Mouse (Mus musculus): ENCODE measurements around the gene Grin1. TPM values are rescaled to one million over a fixed set of nuclear protein-coding genes. Genes with fewer than 3 reads are reported as not detected.

Grin1 gene
- total RNA-seq, 2 experiments from 2014 or later: not detected

GRCm38 (mm10) chr2:25288734-25289345, 30.1 kb downstream of the Grin1 start:
- ATAC-seq (replicated peaks; ENCODE audit: low FRiP score, low TSS enrichment, poor library complexity, severe bottlenecking): no peak

GRCm38 (mm10) chr2:25287927-25288649, 30.9 kb downstream of the Grin1 start, which contains the start of gene Tmem210:
Tmem210 (plus strand) TSS chr2:25288145.
- ATAC-seq (replicated peaks; ENCODE audit: low FRiP score, low TSS enrichment, poor library complexity, severe bottlenecking): no peak

- peak; percentile 76 for ATAC-seq (replicated peaks; ENCODE audit: low FRiP score, low TSS enrichment, poor library complexity, severe bottlenecking)
These were observed 31.9 kb downstream of the Grin1 start for GRCm38 (mm10) chr2:25286837-25287636.

DNA sequence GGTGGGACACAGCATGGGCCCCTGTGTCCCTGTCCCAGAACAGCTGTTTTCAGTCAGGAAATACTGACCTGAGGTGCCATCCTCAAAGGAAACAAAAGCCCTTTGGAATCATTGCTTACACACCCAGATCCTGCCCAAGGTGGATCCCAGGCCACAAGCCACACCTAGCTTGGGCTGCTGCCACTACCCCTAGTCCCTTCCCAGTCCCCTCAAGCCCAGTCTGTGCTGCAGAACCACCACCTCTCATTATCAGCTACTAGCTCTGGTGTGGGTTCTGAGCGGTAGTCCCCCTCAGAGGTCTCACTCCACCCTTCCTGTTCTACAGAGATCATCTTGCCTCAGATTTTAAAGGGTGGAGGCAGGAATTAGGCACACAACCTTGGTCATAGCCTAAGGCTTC, 32.7 kb downstream of the Grin1 start:
- ATAC-seq (replicated peaks; ENCODE audit: low FRiP score, low TSS enrichment, poor library complexity, severe bottlenecking): peak; percentile 59

GRCm38 (mm10) chr2:25285551-25285950, 33.4 kb downstream of the Grin1 start:
- ATAC-seq (replicated peaks; ENCODE audit: low FRiP score, low TSS enrichment, poor library complexity, severe bottlenecking): no peak

DNA sequence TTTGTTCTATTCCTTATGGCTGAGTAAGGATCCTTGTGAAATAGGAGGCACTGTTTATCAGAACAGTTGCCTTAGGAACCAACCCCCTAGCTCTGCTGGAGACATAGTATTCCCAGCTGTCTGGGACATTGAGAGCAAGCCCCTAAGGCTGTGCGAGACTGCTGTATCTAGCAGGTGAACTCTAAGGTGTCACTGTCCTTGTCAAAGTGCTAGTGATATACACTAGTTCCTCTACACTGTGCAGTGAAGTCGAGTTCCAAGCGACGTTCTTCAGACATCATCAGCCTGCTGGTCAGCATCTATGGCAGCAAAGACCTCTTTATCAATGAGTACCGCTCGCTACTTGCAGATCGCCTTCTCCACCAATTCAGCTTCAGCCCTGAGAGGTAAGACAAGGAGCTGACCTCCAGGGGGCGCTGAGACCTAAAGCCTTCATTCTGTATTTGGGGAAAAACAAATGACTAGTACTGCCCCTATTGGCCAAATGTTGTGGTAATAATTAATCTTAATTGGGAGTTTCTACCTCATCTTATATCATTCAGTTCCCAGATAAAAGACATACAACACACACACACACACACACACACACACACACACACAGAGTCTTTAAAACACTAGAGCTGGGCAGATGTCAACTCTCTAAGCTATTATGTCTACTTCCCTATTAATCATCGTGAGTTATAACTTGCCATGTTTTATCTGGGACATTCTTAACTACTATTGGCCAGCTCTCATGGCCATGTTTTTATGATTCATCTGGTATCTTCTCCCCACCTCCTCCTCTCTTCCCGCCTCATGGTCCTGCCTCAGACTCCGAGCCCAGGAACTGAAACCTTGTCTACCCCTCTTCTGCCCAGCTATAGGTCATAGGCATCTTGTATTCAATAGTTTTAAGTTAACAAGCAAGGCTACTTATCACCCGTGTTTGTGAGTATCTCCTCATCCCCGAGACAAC, 39.8 kb downstream of the Grin1 start:
- ATAC-seq (replicated peaks; ENCODE audit: low FRiP score, low TSS enrichment, poor library complexity, severe bottlenecking): peak; percentile 95

DNA sequence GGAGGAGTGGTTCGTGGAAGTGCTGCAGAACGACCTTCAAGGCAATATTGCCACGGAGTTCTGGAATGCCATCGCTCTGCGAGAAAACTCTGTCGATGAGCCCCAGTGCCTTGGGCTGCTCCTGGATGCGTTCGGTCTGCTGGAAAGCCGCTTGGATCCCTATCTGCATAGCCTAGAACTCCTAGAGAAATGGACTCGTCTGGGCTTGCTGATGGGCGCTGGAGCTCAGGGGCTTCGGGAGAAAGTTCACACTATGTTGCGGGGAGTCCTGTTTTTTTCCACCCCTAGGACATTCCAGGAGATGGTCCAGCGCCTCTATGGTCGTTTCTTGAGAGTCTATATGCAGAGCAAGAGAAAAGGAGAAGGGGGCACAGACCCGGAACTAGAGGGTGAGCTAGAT, 46.0 kb downstream of the Grin1 start:
- no peak for ATAC-seq (replicated peaks; ENCODE audit: low FRiP score, low TSS enrichment, poor library complexity, severe bottlenecking)

GRCm38 (mm10) chr2:25272515-25272914, 46.5 kb downstream of the Grin1 start:
- ATAC-seq (replicated peaks; ENCODE audit: low FRiP score, low TSS enrichment, poor library complexity, severe bottlenecking): no peak

DNA sequence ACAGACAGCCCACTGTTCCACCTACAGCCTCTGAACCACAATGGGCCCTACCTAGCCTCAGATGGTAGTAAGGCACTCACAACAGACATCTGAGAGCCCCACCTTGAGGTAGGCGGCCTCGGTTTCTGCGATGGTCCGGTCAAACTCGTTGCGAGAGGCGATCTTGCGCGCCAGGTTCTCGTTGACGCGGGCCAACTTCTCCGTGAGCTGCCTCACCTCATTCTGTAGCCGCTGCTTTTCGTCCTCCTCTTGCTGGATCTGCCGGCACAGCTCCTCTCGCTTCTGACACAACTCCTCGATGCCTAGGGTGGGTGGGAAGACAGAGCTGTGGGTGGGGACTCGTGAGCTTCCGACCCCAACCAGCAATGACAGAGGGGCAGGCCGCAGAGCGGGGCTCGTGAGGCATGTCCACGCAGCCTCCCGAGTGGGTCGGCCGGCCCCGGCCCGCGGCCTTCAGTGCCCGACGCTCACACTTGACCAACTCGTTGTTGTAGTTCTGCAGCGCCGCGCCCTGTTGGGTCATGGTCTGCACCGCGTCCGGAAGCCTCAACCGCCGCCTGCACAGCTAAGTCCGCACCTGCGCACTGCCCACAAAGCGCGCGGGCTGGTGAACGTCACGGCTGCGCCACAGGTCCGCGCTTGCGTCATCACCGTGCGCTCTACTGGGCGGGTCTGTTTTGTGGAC, 47.0 kb downstream of the Grin1 start, which contains the start of the genes Ssna1 and Anapc2:
Gene Ssna1, minus strand, starts transcription at position 612 of the 685 bp plus-strand sequence.
Gene Anapc2, plus strand, starts transcription at position 652 of the 685 bp plus-strand sequence.
- peak; percentile 87 for ATAC-seq (replicated peaks; ENCODE audit: low FRiP score, low TSS enrichment, poor library complexity, severe bottlenecking)

DNA sequence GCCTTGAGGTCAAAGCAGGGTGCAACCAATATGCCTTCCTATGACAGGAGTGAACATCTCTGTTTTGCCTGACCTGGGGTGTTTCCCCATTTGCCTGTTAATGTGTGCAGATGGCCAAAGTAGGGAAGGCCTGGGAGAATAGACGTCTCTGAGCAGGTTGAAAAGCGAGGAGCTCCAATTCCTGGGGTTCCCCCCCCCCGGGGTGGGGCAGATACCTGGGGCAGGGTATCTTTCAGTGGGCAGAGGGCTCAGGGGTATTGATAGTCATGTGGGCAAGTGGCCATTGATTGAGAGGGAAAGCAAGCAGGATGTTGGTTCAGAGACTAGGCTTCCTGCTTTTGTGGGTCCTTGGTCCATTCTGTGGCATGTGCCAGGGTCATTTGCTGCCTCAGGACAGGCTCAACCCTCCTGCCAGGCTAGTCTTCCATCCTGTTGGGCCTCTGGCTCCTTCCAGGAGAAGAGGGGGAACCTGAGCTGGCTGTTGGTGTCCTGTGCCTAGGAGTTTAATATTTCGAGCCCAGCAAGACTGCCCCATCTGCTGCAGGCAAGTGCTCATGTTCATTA, 51.2 kb downstream of the Grin1 start:
- ATAC-seq (replicated peaks; ENCODE audit: low FRiP score, low TSS enrichment, poor library complexity, severe bottlenecking): no peak

GRCm38 (mm10) chr2:25267241-25267640, 51.7 kb downstream of the Grin1 start:
- ATAC-seq (replicated peaks; ENCODE audit: low FRiP score, low TSS enrichment, poor library complexity, severe bottlenecking): no peak

DNA sequence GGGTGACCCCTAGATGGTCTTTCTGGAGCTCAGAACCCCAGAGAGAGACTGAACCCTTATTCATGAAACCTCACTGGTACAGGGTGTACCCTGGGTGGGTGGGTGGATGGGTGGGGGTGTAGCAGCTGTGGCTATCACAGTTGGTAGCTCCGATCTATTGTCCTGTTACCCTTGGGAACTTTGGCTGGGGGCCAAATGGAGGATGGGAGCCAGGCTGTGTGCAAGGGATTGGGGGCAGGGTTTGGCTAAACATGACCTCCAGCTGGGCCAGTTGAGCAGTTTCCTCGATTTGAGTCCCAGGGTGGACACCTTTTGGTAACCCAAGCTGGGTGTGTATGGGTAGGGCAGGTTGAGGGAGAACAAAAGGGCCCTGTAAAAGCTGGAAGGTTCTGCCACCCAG, 52.3 kb downstream of the Grin1 start:
- ATAC-seq (replicated peaks; ENCODE audit: low FRiP score, low TSS enrichment, poor library complexity, severe bottlenecking): no peak

DNA sequence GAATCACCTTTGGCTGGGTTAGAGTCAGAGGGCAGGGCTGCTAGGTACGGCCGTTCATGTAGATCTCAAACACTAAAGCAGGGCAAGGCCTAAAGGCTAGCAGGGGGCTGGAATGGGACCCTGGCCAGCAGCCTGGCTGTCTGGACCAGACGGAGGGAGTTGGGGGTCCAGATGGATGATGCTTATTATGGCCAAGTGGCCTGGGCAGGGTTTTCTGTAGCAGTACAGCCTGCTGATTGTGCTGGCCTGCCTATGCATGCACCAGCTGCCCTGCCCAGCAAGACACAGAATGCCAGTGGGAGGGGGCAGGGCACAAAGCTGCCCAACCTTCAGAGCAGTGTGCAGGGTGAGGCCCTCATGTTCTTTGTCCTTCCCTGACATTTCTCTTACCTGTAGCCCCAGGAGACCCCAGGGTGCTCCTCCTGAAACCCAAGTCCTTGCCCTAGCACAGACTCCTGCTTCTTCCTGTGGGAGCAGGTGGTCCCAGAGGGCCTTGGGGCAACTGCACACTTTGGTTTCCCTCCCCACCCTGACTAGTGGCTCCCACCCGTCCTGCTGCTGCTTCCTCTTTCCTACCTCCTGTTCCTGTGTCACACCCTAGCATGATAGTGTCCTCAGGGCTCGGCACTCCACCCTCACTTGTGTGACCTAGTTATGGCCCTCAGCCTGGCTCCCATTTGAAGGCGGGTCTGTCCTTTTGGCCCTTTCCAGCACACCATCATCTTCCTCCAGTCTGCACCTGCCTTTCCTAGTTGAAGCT, 52.9 kb downstream of the Grin1 start:
- ATAC-seq (replicated peaks; ENCODE audit: low FRiP score, low TSS enrichment, poor library complexity, severe bottlenecking): no peak

DNA sequence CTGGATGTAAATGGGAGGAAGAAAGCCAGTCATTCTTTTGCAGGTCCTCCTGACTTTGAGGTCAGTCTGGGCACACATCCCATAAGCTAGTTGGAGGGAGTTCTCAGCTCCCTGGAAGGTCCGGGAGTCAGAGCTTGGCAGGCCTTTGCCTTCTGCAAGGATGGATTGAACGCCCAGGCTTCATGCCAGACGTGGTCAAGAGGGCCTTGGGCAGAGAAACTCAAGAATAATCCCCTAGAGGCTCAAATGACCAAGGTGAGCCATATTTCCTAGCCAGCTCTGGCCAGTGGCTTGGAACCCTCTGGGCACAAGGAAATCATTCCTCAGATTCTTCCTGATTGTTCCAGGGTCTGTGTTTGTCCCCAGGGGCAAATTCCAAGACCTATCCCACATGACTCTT, 54.1 kb downstream of the Grin1 start:
- no peak for ATAC-seq (replicated peaks; ENCODE audit: low FRiP score, low TSS enrichment, poor library complexity, severe bottlenecking)

DNA sequence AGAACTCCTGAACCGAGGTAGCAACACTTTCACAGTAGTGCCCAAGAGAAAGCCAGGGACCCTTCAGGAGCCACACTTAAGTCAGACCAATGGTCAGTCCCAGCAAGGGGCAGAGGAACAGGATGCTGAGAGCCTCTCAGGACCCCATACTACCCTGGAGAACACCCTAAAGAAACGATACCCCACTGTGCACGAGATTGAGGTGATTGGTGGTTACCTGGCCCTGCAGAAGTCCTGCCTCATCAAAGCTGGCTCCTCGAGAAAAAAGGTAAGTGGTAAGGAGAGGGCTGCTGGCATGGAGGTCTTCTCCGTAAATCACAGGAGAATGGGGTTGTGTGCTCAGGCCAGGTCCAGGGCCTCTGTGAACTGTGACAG, 54.7 kb downstream of the Grin1 start:
- ATAC-seq (replicated peaks; ENCODE audit: low FRiP score, low TSS enrichment, poor library complexity, severe bottlenecking): no peak

DNA sequence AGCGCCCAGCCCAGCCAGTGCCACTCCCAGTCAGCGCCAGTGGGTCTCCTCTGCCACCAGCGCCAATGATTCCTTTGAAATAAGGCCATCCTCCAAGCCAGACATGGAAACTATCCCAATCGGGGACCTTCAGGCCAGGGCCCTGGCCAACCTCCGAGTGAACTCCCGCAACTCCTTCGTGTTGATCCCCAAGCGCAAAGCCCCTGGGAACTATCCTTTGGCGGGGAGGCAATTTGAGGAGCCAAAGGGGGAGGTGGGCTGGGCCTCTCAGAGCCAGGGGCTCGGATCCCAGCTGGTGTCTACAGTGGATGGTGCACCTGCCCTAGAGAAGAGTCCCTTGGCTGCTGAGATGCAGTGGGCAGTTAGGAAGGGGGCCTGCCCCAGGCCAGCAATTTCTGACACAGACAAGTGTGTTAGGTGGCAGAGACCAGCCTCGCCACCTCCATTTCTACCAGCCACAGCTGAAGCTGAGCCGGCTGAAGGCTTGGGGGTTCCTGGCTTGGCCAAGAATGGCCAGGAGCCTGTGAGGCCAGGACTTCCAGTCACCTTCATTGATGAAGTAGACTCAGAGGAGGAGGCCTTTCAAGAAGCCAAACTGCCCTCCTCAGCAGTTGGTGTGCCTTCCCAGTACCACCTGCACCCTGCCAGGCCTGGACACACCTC, 55.2 kb downstream of the Grin1 start:
- no peak for ATAC-seq (replicated peaks; ENCODE audit: low FRiP score, low TSS enrichment, poor library complexity, severe bottlenecking)

Measured in megakaryocyte-erythroid progenitor cell, adult 5-6 weeks (primary cell).